Mouse (Mus musculus): Measurements from ENCODE around the gene Cux1. TPM values are rescaled to one million over a fixed set of nuclear protein-coding genes. Genes with fewer than 3 reads are reported as not detected.

The Cux1 gene
- polyA plus RNA-seq, 1 experiment: 37.1 TPM

DNA sequence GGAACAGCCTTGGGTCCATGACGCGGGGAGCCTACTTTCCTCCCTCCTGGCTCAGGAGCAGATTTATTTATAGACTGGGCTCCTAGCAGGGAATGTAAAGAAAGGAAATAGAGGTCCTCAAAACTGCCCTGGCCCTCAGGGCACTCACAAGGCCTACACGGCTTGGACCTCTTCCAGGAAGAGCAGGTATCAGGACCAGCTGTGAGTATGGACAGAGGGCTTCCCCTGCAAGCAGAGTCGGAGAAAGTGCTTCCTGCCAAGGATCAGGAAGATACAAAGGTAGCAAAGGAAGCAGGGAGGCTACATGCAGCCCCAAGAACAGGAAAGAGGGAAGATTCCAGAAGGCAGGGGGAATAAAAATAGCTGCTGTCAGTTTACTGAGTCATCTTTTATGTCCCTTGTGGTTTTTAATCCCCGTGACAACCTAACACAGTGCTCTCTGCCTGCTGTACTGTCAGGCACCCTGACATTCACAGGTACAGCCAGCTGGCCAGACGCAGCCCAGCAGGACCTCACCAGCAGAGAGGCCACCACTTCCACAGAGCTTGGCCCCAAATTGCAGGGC, 66.9 kb downstream of the Cux1 start:
- Histone ChIP-seq H3K4me3 (replicated peaks; ENCODE audit: control insufficient read depth, low read depth, low read length) (no peak overlapping the region), H3K4me1 (ENCODE audit: control insufficient read depth, insufficient read depth, low read length) (peaks cover 7% of the 10 kb centered on the region), H3K27ac (ENCODE audit: control insufficient read depth, insufficient read depth, low read depth, low read length, poor library complexity) (no peak overlapping the region)
- TF ChIP-seq POLR2A (IDR thresholded peaks at IDR 0.05; ENCODE audit: borderline replicate concordance, control insufficient read depth, low read depth, low read length) (no peak), CTCF (IDR thresholded peaks at IDR 0.05; ENCODE audit: control insufficient read depth, insufficient read depth, low read length) (no peak)
- WGBS: 14% methylated on average over 6 of the region's 6 CpGs

DNA sequence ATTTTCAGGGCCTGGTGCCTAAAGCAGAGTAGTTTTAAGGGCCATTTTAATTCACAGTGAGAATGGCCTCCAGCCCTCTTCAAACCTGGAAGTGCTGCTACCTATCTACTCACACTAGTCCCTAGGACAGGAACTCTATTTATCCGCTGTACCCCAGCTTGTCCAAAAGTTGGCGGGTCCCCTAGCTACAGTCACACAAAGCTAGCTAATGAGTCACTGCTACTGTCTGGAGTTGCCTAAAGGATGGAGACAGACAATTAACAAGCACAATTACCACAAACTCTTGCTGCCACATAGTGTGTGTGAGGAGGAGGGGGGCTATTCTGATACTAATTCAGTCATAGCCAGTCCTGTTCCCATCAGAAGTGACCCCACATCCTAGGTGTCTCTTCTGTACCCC, 68.0 kb downstream of the Cux1 start:
- Histone ChIP-seq H3K4me1 (ENCODE audit: control insufficient read depth, insufficient read depth, low read length) (peaks cover 7% of the 10 kb centered on the region), H3K4me3 (replicated peaks; ENCODE audit: control insufficient read depth, low read depth, low read length) (no peak overlapping the region), H3K27ac (ENCODE audit: control insufficient read depth, insufficient read depth, low read depth, low read length, poor library complexity) (no peak overlapping the region)
- TF ChIP-seq POLR2A (IDR thresholded peaks at IDR 0.05; ENCODE audit: borderline replicate concordance, control insufficient read depth, low read depth, low read length): no peak
- no peak for TF ChIP-seq CTCF (IDR thresholded peaks at IDR 0.05; ENCODE audit: control insufficient read depth, insufficient read depth, low read length)
- 78% methylated on average over 2 of the region's 2 CpGs for WGBS

DNA sequence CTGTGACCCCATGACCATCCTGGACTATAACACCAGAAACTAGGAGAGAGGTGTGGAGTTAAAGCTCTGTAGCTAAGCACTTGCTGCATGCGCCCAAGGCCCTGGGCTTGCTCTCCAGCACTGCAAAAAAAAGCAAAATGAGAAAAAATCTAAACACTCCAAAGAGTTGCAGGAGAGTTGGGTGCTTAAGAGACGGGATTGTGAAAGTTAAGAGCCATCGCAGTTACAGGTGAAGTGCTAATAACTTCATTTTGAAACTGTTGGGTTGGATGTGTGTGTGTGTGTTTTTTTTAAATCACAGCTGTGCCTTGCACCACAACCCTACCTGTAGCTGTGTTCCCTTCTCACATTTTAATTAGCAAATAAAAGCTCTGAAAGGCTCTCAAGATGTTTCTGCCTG, 68.5 kb downstream of the Cux1 start:
- WGBS: 80% methylated on average over 3 of the region's 3 CpGs
- Histone ChIP-seq H3K4me3 (replicated peaks; ENCODE audit: control insufficient read depth, low read depth, low read length) (no peak overlapping the region), H3K27ac (ENCODE audit: control insufficient read depth, insufficient read depth, low read depth, low read length, poor library complexity) (no peak overlapping the region), H3K4me1 (ENCODE audit: control insufficient read depth, insufficient read depth, low read length) (peaks cover 5% of the 10 kb centered on the region)
- TF ChIP-seq CTCF (IDR thresholded peaks at IDR 0.05; ENCODE audit: control insufficient read depth, insufficient read depth, low read length) (no peak), POLR2A (IDR thresholded peaks at IDR 0.05; ENCODE audit: borderline replicate concordance, control insufficient read depth, low read depth, low read length) (no peak)

DNA sequence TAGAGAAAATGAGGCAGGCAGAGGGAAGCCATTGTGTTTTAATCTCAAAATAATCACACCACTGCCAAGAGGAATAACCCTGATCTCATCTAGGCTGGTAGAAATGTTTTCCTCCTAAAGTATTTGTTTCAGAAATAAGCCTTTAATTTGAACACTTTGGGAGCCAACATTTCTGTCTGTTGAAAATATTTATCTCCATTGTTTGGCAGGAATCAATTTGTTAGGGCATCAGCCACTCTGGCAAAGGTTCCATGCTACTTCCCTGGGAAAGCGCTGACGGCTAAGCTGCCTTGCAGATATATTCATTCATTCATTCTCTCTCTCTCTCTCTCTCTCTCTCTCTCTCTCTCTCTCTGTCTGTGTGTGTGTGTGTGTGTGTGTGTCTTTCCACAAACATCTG, 70.0 kb downstream of the Cux1 start:
- WGBS: 76% methylated on average over 2 of the region's 2 CpGs
- Histone ChIP-seq H3K4me1 (ENCODE audit: control insufficient read depth, insufficient read depth, low read length) (peaks cover 3% of the 10 kb centered on the region), H3K27ac (ENCODE audit: control insufficient read depth, insufficient read depth, low read depth, low read length, poor library complexity) (no peak overlapping the region), H3K4me3 (replicated peaks; ENCODE audit: control insufficient read depth, low read depth, low read length) (no peak overlapping the region)
- no peak for TF ChIP-seq CTCF (IDR thresholded peaks at IDR 0.05; ENCODE audit: control insufficient read depth, insufficient read depth, low read length)
- TF ChIP-seq POLR2A (IDR thresholded peaks at IDR 0.05; ENCODE audit: borderline replicate concordance, control insufficient read depth, low read depth, low read length): no peak

DNA sequence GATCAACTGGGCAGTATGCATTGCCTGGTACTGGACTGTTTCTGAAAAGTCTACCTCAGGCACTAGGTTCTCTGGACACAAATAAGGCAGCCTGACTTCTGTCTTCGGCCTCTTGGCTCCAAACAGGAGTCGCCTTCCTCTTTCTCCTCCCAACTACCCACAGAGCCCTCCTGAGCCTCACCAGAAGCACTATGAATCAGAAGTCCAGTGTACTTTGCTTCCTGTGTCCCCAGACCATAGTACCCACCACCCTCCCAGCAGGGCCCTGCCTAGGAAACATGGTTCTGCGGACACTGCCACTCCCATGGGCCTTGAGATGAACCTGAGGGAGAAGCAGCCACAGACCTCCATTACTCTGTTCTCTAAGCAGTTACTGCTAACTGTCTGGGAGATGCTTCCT, 71.7 kb downstream of the Cux1 start:
- H3K4me1 ChIP-seq (ENCODE audit: control insufficient read depth, insufficient read depth, low read length): peaks cover 2% of the 10 kb centered on the region; the same call in 1 of the 2 replicates
- no peak overlapping the region for H3K27ac ChIP-seq (ENCODE audit: control insufficient read depth, insufficient read depth, low read depth, low read length, poor library complexity)
- no peak overlapping the region for H3K4me3 ChIP-seq (replicated peaks; ENCODE audit: control insufficient read depth, low read depth, low read length)
- WGBS: 29% methylated on average over 3 of the region's 3 CpGs
- TF ChIP-seq POLR2A (IDR thresholded peaks at IDR 0.05; ENCODE audit: borderline replicate concordance, control insufficient read depth, low read depth, low read length) (no peak), CTCF (IDR thresholded peaks at IDR 0.05; ENCODE audit: control insufficient read depth, insufficient read depth, low read length) (no peak)

DNA sequence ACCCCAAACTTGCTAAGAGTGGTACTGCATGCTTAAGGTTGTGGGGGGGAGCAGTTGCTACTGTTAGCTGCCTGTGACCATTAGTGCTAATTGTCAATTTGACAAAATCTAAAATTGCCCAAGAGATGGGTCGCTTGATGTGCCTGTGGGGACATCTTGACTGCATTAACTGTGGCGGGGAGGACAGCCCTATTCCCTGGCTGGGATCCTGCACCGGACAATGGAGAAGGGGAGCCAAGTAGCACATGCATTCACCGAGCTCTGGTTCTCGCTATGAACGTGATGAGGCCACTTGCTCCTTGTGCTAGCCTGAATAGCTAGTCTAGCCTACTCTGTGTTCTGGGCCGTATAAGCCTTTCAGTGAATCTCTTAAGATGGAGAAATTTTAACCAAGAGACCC, 72.4 kb downstream of the Cux1 start:
- Histone ChIP-seq H3K4me1 (ENCODE audit: control insufficient read depth, insufficient read depth, low read length) (peaks cover 2% of the 10 kb centered on the region; the same call in 1 of the 2 replicates), H3K4me3 (replicated peaks; ENCODE audit: control insufficient read depth, low read depth, low read length) (no peak overlapping the region)
- TF ChIP-seq POLR2A (IDR thresholded peaks at IDR 0.05; ENCODE audit: borderline replicate concordance, control insufficient read depth, low read depth, low read length) (no peak), CTCF (IDR thresholded peaks at IDR 0.05; ENCODE audit: control insufficient read depth, insufficient read depth, low read length) (no peak)

DNA sequence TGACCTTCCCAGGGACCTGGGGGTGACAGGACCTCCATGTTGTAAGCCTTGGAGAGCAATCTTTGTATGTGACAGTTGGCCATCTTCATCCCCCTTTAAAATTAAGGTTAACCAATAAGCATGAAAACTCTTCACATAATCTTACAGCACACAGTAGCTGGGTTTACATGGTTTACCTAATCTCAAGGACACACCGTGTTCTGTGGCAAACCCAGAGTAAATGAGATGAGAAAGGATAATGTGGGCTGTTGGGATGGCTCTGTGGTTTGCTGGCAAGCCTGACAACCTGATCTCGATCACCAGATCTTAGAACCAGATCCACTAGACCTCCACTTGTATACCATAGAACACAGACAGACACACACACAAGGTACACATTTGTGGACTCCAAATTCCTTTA, 73.0 kb downstream of the Cux1 start:
- peaks cover 2% of the 10 kb centered on the region; the same call in 1 of the 2 replicates for H3K4me1 ChIP-seq (ENCODE audit: control insufficient read depth, insufficient read depth, low read length)
- TF ChIP-seq CTCF (IDR thresholded peaks at IDR 0.05; ENCODE audit: control insufficient read depth, insufficient read depth, low read length): no peak
- no peak for TF ChIP-seq POLR2A (IDR thresholded peaks at IDR 0.05; ENCODE audit: borderline replicate concordance, control insufficient read depth, low read depth, low read length)
- WGBS: 36% methylated on average over 2 of the region's 2 CpGs
- no peak overlapping the region for H3K27ac ChIP-seq (ENCODE audit: control insufficient read depth, insufficient read depth, low read depth, low read length, poor library complexity)
- H3K4me3 ChIP-seq (replicated peaks; ENCODE audit: control insufficient read depth, low read depth, low read length): no peak overlapping the region

More for the DNA sequence above, 72.4 kb downstream of the Cux1 start:
- H3K27ac ChIP-seq (ENCODE audit: control insufficient read depth, insufficient read depth, low read depth, low read length, poor library complexity): no peak overlapping the region
- WGBS: 79% methylated on average over 7 of the region's 7 CpGs

DNA sequence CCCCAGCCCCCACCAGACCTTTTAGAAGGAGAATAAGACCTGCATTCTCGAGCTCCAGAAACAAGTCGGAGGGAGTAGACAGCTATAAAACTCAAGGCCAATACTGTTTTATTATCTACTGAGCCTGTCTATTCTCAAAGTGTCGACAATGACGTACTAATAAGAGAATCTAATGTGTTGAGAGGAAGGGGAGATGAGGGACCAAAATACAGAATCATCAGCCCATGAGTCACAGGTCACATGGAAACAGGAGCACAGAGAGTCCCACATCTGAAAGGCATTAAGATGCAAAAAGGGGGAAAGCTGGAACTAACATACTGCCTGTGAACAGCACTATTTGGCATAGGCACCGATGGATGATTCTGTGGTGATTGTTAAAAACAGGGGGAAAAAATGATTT, 77.8 kb downstream of the Cux1 start:
- peaks cover 2% of the 10 kb centered on the region for H3K4me1 ChIP-seq (ENCODE audit: control insufficient read depth, insufficient read depth, low read length)
- H3K4me3 ChIP-seq (replicated peaks; ENCODE audit: control insufficient read depth, low read depth, low read length): no peak overlapping the region
- 86% methylated on average over 5 of the region's 5 CpGs for WGBS
- H3K27ac ChIP-seq (ENCODE audit: control insufficient read depth, insufficient read depth, low read depth, low read length, poor library complexity): no peak overlapping the region
- no peak for TF ChIP-seq CTCF (IDR thresholded peaks at IDR 0.05; ENCODE audit: control insufficient read depth, insufficient read depth, low read length)
- no peak for TF ChIP-seq POLR2A (IDR thresholded peaks at IDR 0.05; ENCODE audit: borderline replicate concordance, control insufficient read depth, low read depth, low read length)

DNA sequence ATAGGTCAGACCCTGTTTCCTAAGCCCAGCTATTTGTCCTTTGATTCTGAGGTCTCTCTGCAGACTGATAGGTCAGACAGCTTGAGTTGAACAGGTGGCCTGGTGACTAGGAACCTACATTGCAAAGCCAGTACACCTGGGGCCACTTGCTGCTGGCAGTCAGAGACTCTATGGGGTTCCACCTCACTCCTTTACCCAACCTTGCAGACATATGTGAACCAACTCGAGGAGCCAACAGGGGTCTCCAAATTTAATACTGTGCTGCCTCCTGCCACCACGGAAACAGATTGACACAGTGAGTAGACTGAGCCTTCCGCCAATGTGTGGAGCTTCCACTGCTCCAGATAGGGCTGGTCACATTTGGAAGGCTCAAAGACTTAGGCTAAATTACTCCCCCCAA, 78.6 kb downstream of the Cux1 start:
- H3K27ac ChIP-seq (ENCODE audit: control insufficient read depth, insufficient read depth, low read depth, low read length, poor library complexity): no peak overlapping the region
- peaks cover 2% of the 10 kb centered on the region for H3K4me1 ChIP-seq (ENCODE audit: control insufficient read depth, insufficient read depth, low read length)
- H3K4me3 ChIP-seq (replicated peaks; ENCODE audit: control insufficient read depth, low read depth, low read length): no peak overlapping the region
- TF ChIP-seq CTCF (IDR thresholded peaks at IDR 0.05; ENCODE audit: control insufficient read depth, insufficient read depth, low read length): no peak
- no peak for TF ChIP-seq POLR2A (IDR thresholded peaks at IDR 0.05; ENCODE audit: borderline replicate concordance, control insufficient read depth, low read depth, low read length)
- WGBS: 44% methylated on average over 3 of the region's 3 CpGs
